Mouse (Mus musculus) liver, postnatal 0 days (tissue): ENCODE results near the gene Dlg2. TPM values are rescaled to one million over a fixed set of nuclear protein-coding genes. Genes with fewer than 3 reads are reported as not detected.

Experiments
- ATAC-seq: fragments of 200-750 bp; cut with Nextera tagmentation; 2 replicates; pipeline ENCODE4 v1.8.0; 2017; ENCODE audit warnings: mild to moderate bottlenecking, moderate library complexity
- DNase-seq: peaks from one replicate; pipeline ENCODE4 v3.0.0-alpha.2; 2016
- H3K27ac ChIP-seq: fragments of 300-500 bp; sonication (generic); 2 replicates; pipeline ENCODE4 v1.5.1; 2014; ENCODE audit warnings: antibody characterized with exemption, moderate library complexity, mild to moderate bottlenecking, low read depth
- H3K27me3 ChIP-seq: fragments of 300-500 bp; sonication (generic); 2 replicates; pipeline ENCODE4 v1.6.1; 2014; ENCODE audit warnings: low read length, control low read depth, mixed read lengths; ENCODE audit not compliant: insufficient read depth
- H3K36me3 ChIP-seq: fragments of 300-500 bp; sonication (generic); replicated peaks from 2 replicates; pipeline ENCODE4 v1.6.1; 2014; ENCODE audit warnings: mild to moderate bottlenecking, control low read depth, low read length, moderate library complexity, mixed read lengths; ENCODE audit not compliant: insufficient read depth
- H3K4me1 ChIP-seq: fragments of 300-500 bp; sonication (generic); 2 replicates; pipeline ENCODE4 v1.6.1; 2014; ENCODE audit warnings: antibody characterized with exemption, mild to moderate bottlenecking, control low read depth; ENCODE audit not compliant: insufficient read depth
- H3K4me2 ChIP-seq: fragments of 300-500 bp; sonication (generic); 2 replicates; pipeline ENCODE4 v1.6.1; 2014; ENCODE audit warnings: low read depth, mild to moderate bottlenecking, low read length, moderate library complexity, mixed read lengths
- H3K4me3 ChIP-seq: fragments of 300-500 bp; sonication (generic); 2 replicates; pipeline ENCODE4 v1.5.1; 2014; ENCODE audit warnings: low read depth, low read length
- H3K9ac ChIP-seq: fragments of 300-500 bp; sonication (generic); replicated peaks from 2 replicates; pipeline ENCODE4 v1.6.1; 2014; ENCODE audit warnings: mild to moderate bottlenecking, moderate library complexity
- H3K9me3 ChIP-seq: fragments of 300-500 bp; sonication (generic); 2 replicates; pipeline ENCODE4 v1.6.1; 2016; ENCODE audit warnings: mild to moderate bottlenecking, control low read depth, low read length, mixed read lengths
- CTCF ChIP-seq: sonication (generic); IDR thresholded peaks from 2 replicates; pipeline ENCODE4 v1.5.1; 2016; ENCODE audit warnings: antibody characterized with exemption, low read depth
- EP300 ChIP-seq: IDR thresholded peaks from 2 replicates; pipeline ENCODE4 v1.6.1; 2016; ENCODE audit warnings: antibody characterized with exemption, low read depth, mild to moderate bottlenecking
- WGBS: fragments of 180-500 bp; shearing (Covaris S2); extraction: QIAGEN DNeasy Blood & Tissue Kit; methylation state at CpG from one replicate; pipeline ENCODE4 v1.1.7; 2014; ENCODE audit not compliant: insufficient replicate concordance; 5-methylcytosine and 5-hydroxymethylcytosine counted together
- polyA plus RNA-seq: library from polyadenylated mRNA; unstranded; fragments of >200 nt; fragmentation: Nextera tagmentation; extraction: Ambion mirVana; gene quantifications from 2 replicates; pipeline ENCODE4 v1.2.1, GENCODE M21; 2015

The Dlg2 gene
- polyA plus RNA-seq, 1 experiment from 2014 or later: 0.41 TPM

GRCm38 (mm10) chr7:92135624-92136023 lies 1659.2 kb downstream of the Dlg2 start:
- no peak overlapping the region for H3K4me3 ChIP-seq
- H3K27me3 ChIP-seq: no peaks in the 10 kb centered on the region
- H3K4me1 ChIP-seq: no peaks in the 10 kb centered on the region
- WGBS: 50% methylated on average over 2 of the region's 2 CpGs
- no peak for TF ChIP-seq EP300
- TF ChIP-seq CTCF: no peak
- ATAC-seq (no peak), DNase-seq (no peak)
- no peaks in the 10 kb centered on the region for H3K36me3 ChIP-seq
- H3K27ac ChIP-seq: no peak overlapping the region
- no peak overlapping the region for H3K4me2 ChIP-seq
- H3K9me3 ChIP-seq: no peaks in the 10 kb centered on the region
- H3K9ac ChIP-seq: no peak overlapping the region

GRCm38 (mm10) chr7:92140051-92140817 lies 1663.8 kb downstream of the Dlg2 start:
- ATAC-seq (no peak), DNase-seq (no peak)
- H3K4me3 ChIP-seq: no peak overlapping the region
- H3K4me2 ChIP-seq: no peak overlapping the region
- TF ChIP-seq EP300 (no peak), CTCF (no peak)
- H3K27me3 ChIP-seq: no peaks in the 10 kb centered on the region
- 73% methylated on average over 9 of the region's 9 CpGs for WGBS
- no peak overlapping the region for H3K9ac ChIP-seq
- no peaks in the 10 kb centered on the region for H3K9me3 ChIP-seq
- no peaks in the 10 kb centered on the region for H3K36me3 ChIP-seq
- H3K27ac ChIP-seq: no peak overlapping the region
- H3K4me1 ChIP-seq: no peaks in the 10 kb centered on the region

GRCm38 (mm10) chr7:92147499-92147898 lies 1671.0 kb downstream of the Dlg2 start:
- Histone ChIP-seq H3K36me3 (no peaks in the 10 kb centered on the region), H3K9ac (no peak overlapping the region), H3K4me2 (no peak overlapping the region), H3K27me3 (no peaks in the 10 kb centered on the region), H3K9me3 (no peaks in the 10 kb centered on the region), H3K27ac (no peak overlapping the region), H3K4me3 (no peak overlapping the region), H3K4me1 (no peaks in the 10 kb centered on the region)
- DNase-seq (no peak), ATAC-seq (no peak)
- no peak for TF ChIP-seq CTCF
- WGBS: 82% methylated on average over 1 of the region's 1 CpGs

- TF ChIP-seq CTCF (no peak), EP300 (no peak)
- 32% methylated on average over 3 of the region's 3 CpGs for WGBS
These were observed 1674.3 kb downstream of the Dlg2 start for GRCm38 (mm10) chr7:92150768-92151167.

DNA sequence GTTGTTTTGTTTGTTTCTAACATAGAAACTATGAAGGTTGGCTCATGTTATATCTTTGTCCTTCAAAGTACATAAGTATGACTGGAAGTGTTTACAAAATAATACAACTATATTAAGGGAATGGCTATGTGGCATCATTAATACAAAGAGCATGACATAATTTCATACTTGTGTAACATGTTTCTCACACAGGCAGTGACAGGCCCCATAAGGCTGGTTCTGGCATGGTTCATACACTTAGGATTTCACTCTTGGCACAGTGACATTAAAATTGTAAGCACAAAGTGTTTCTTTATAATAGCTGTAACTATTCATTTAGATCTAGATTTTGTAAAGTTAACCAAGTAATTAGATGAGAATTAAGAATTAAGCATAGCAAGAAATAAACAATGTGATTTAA lies 1678.1 kb downstream of the Dlg2 start:
- Histone ChIP-seq H3K4me2 (no peak overlapping the region), H3K27ac (no peak overlapping the region), H3K9ac (no peak overlapping the region), H3K27me3 (no peaks in the 10 kb centered on the region), H3K9me3 (no peaks in the 10 kb centered on the region), H3K4me1 (no peaks in the 10 kb centered on the region), H3K4me3 (no peak overlapping the region), H3K36me3 (no peaks in the 10 kb centered on the region)
- no peak for TF ChIP-seq EP300
- no peak for TF ChIP-seq CTCF
- DNase-seq (no peak), ATAC-seq (no peak)

More at GRCm38 (mm10) chr7:92150768-92151167, 1674.3 kb downstream of the Dlg2 start:
- Histone ChIP-seq H3K4me2 (no peak overlapping the region), H3K36me3 (no peaks in the 10 kb centered on the region), H3K27ac (no peak overlapping the region), H3K27me3 (no peaks in the 10 kb centered on the region), H3K4me3 (no peak overlapping the region), H3K4me1 (no peaks in the 10 kb centered on the region), H3K9me3 (no peaks in the 10 kb centered on the region), H3K9ac (no peak overlapping the region)
- ATAC-seq (no peak), DNase-seq (no peak)

- no peak overlapping the region for H3K27ac ChIP-seq
- H3K4me1 ChIP-seq: no peaks in the 10 kb centered on the region
- TF ChIP-seq EP300 (no peak), CTCF (no peak)
- no peak for DNase-seq
- H3K36me3 ChIP-seq: no peaks in the 10 kb centered on the region
- H3K4me3 ChIP-seq: no peak overlapping the region
- no peak for ATAC-seq
- H3K4me2 ChIP-seq: no peak overlapping the region
- WGBS: 76% methylated on average over 2 of the region's 2 CpGs
- no peaks in the 10 kb centered on the region for H3K9me3 ChIP-seq
- H3K27me3 ChIP-seq: no peaks in the 10 kb centered on the region
- no peak overlapping the region for H3K9ac ChIP-seq
These were observed 1686.7 kb downstream of the Dlg2 start for GRCm38 (mm10) chr7:92163150-92163549.
